13 mouse cellular contexts compared by ENCODE assay signal in genomic region chr8:56219391-56219790, GRCm38 (mm10).
"Had no signal": no experiment of that assay in that cellular context is flagged by ENCODE, and none has a peak within 500 bp of the region (broad histone marks: within the 10 kb centered on the region; RNA-seq: fewer than 3 reads in every experiment).

No protein-coding gene starts in this region.

- H3K4me3 ChIP-seq: layer of hippocampus, adult 2 months; limb, embryonic 13.5 days; neural tube, embryonic 13.5 days had no signal

- H3K9me3 ChIP-seq: limb, embryonic 13.5 days; neural tube, embryonic 13.5 days had no signal

- H3K4me1 ChIP-seq: limb, embryonic 13.5 days; neural tube, embryonic 13.5 days had no signal

- H3K36me3 ChIP-seq: limb, embryonic 13.5 days; neural tube, embryonic 13.5 days had no signal

- H3K27ac ChIP-seq: layer of hippocampus, adult 2 months; limb, embryonic 13.5 days; liver, embryonic 14.5 days; neural tube, embryonic 13.5 days had no signal

- DNase-seq: left cerebral cortex, postnatal 4 days; lung, adult 18-20 months; lung, postnatal 36 days; midbrain, embryonic 14.5 days; retina, postnatal 1 day; right cerebral cortex, postnatal 4 days; spleen, adult 18-20 months; thymus, adult 18-20 months; thymus, postnatal 14 days had no signal

- H3K27me3 ChIP-seq: limb, embryonic 13.5 days; neural tube, embryonic 13.5 days had no signal
